Mouse (Mus musculus): Measurements from ENCODE around the gene Olfr266. TPM values are rescaled to one million over a fixed set of nuclear protein-coding genes. Genes with fewer than 3 reads are reported as not detected.

The Olfr266 gene
- polyA plus RNA-seq, 1 experiment from 2014 or later = not detected

DNA sequence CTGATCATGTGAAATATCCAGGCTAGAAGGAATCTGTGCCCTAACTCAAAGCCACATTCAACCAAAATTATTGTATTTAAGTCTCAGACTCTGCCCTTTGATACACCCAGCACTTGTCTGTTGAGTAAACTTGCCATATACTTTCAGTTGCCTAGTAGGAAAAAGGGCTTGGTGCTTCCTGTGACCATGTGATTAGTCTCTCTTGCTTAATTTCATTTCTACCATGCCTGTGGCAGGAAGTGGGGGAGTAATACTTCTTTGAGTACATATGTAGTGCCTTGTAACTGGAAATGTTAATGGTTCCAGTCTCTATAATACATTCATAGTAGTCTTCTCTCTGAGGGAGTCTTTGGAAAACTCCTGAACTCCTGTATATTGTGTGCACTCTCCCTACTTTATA lies 38.1 kb downstream of the Olfr266 start:
- H3K9me3 ChIP-seq (replicated peaks; ENCODE audit: control insufficient read depth, low read length) = no peaks in the 10 kb centered on the region
- H3K4me3 ChIP-seq (ENCODE audit: low read depth, low read length) = peak overlapping the region; percentile 12; the same call in 1 of the 2 replicates
- peak overlapping the region; percentile 16; the same call in 1 of the 2 replicates for H3K27ac ChIP-seq (ENCODE audit: low read length)
- peak overlapping the region; percentile 37; the same call in 1 of the 2 replicates for H3K4me2 ChIP-seq (ENCODE audit: low read depth, low read length)
- H3K4me1 ChIP-seq (ENCODE audit: control insufficient read depth, low read depth, low read length) = no peaks in the 10 kb centered on the region
- no peaks in the 10 kb centered on the region for H3K27me3 ChIP-seq (ENCODE audit: control insufficient read depth, insufficient read depth, low read depth, low read length)
- peak; percentile 47 for ATAC-seq (ENCODE audit: low read depth)
- no peaks in the 10 kb centered on the region for H3K36me3 ChIP-seq (ENCODE audit: control insufficient read depth, insufficient read depth)
- no peak overlapping the region for H3K9ac ChIP-seq (ENCODE audit: low read depth, low read length)

DNA sequence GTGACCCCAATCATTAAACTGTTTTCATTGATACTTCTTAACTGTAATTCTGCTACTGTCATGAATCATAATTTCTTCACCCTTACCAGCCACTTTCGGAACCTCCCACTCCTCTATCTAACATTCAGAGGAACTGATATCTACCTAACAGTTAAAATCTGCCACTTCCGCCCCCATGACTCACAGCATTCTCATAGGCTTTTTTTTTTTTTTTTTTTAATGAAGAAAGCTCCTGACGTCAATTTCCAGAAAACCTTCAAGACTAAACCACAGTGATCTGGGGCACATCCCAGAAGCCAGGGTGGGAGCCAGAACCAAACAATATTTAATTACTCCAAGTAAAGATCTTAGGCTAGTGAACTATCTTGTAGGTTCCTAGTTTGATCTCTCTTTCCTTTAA lies 41.0 kb downstream of the Olfr266 start:
- no peaks in the 10 kb centered on the region for H3K27me3 ChIP-seq (ENCODE audit: control insufficient read depth, insufficient read depth, low read depth, low read length)
- no peaks in the 10 kb centered on the region for H3K36me3 ChIP-seq (ENCODE audit: control insufficient read depth, insufficient read depth)
- H3K9ac ChIP-seq (ENCODE audit: low read depth, low read length) = no peak overlapping the region
- no peak overlapping the region for H3K4me2 ChIP-seq (ENCODE audit: low read depth, low read length)
- no peaks in the 10 kb centered on the region for H3K9me3 ChIP-seq (replicated peaks; ENCODE audit: control insufficient read depth, low read length)
- ATAC-seq (ENCODE audit: low read depth) = no peak
- H3K4me1 ChIP-seq (ENCODE audit: control insufficient read depth, low read depth, low read length) = no peaks in the 10 kb centered on the region
- WGBS (ENCODE audit: insufficient replicate concordance) = 38% methylated on average over 3 of the region's 3 CpGs
- H3K4me3 ChIP-seq (ENCODE audit: low read depth, low read length) = no peak overlapping the region
- H3K27ac ChIP-seq (ENCODE audit: low read length) = no peak overlapping the region

DNA sequence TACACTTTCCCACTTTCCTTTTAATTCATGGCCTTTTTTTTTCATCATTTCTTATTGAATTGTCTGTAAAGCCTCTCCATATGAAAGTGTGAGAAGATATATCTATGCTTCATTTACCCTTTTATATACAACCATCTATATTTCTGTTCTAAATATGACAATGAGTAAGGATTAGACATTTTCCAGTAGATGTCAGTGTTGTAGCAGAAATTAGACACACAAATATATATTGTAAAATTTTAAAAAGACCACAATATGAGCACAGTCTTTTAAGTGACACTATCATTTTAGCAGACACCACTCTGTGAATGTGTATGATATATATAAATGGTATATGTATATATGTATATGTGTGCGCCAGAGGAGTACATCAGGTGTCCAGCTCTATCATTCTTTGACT lies 54.3 kb downstream of the Olfr266 start:
- no peak overlapping the region for H3K4me3 ChIP-seq (ENCODE audit: low read depth, low read length)
- 59% methylated on average over 1 of the region's 1 CpGs for WGBS (ENCODE audit: insufficient replicate concordance)
- no peak overlapping the region for H3K4me2 ChIP-seq (ENCODE audit: low read depth, low read length)
- no peak overlapping the region for H3K27ac ChIP-seq (ENCODE audit: low read length)
- no peak for ATAC-seq (ENCODE audit: low read depth)
- no peaks in the 10 kb centered on the region for H3K27me3 ChIP-seq (ENCODE audit: control insufficient read depth, insufficient read depth, low read depth, low read length)
- H3K36me3 ChIP-seq (ENCODE audit: control insufficient read depth, insufficient read depth) = no peaks in the 10 kb centered on the region
- H3K4me1 ChIP-seq (ENCODE audit: control insufficient read depth, low read depth, low read length) = no peaks in the 10 kb centered on the region
- no peak overlapping the region for H3K9ac ChIP-seq (ENCODE audit: low read depth, low read length)
- H3K9me3 ChIP-seq (replicated peaks; ENCODE audit: control insufficient read depth, low read length) = no peaks in the 10 kb centered on the region

Other genes starting within 250 kb of the Olfr266 start
- 3.7 and 4.8 TPM in 2 replicates for gene Lrif1, start 141.3 kb downstream of the Olfr266 start, polyA plus RNA-seq (2015; fragmentation: Nextera tagmentation; extraction: Ambion mirVana)
- gene Cd53, start 36.1 kb downstream of the Olfr266 start, polyA plus RNA-seq (2015; fragmentation: Nextera tagmentation; extraction: Ambion mirVana) = 30.2 and 32.9 TPM in 2 replicates
- 0.68 and 1.1 TPM in 2 replicates for gene Kcna3, start 209.9 kb upstream of the Olfr266 start, polyA plus RNA-seq (2015; fragmentation: Nextera tagmentation; extraction: Ambion mirVana)